Mouse (Mus musculus) cerebellum, adult (tissue): ENCODE data around the gene Med16.
A peak's percentile ranks its signal among the peaks of the same experiment; 100 is the strongest.

ENCODE experiments used
- ATAC-seq: cut with Nextera tagmentation; 2 replicates; pipeline ENCODE4 v1.9.2; 2017; ENCODE audit warnings: mild to moderate bottlenecking, moderate library complexity, mixed read lengths; ENCODE audit not compliant: insufficient number of reproducible peaks, low FRiP score, low TSS enrichment

The Med16 gene

DNA sequence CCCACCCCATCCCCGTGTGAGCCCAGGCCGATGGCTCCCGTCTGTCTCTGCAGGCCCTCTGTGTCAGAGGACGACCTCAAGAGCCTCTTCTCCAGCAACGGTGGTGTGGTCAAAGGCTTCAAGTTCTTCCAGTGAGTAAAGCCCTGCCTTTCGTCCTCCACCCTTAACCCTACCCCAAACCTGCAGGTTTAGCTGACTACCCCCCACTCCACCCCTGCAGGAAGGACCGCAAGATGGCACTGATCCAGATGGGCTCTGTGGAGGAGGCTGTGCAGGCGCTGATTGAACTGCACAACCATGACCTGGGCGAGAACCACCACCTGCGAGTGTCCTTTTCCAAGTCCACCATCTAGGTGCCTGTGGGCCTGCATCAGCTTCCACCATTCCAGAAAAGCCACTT is 45.8 kb downstream of the Med16 start:
- no peak for ATAC-seq

DNA sequence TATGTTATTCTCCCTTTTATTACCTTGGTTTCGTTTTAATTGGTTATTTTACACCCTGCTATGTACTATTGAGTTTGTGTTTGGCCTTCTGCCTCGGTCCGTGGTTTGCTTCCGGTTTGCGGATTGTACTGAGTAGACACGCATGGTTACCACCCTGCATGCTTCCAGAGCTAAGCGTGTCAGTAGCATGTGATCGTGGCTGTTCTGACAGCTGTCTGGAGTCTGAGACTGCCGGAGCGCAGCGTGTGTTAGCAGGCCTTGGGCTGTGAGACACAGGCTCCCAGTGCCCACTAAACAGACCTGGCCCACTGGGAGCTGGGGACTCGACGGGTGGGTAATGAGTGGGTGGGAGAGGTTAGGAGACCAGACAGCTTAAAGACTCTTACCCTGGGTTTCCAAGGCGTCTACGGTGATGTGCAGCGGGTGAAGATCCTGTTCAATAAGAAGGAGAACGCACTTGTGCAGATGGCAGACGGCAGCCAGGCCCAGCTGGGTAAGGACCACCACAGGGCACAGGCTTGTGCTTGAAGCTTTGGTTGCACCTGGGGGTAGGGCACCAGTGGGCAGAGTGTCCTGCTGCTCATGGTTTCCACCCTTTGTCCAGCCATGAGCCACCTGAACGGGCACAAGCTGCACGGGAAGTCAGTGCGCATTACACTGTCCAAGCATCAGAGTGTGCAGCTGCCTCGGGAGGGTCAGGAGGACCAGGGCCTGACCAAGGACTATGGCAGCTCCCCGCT is 46.5 kb downstream of the Med16 start:
- no peak for ATAC-seq

DNA sequence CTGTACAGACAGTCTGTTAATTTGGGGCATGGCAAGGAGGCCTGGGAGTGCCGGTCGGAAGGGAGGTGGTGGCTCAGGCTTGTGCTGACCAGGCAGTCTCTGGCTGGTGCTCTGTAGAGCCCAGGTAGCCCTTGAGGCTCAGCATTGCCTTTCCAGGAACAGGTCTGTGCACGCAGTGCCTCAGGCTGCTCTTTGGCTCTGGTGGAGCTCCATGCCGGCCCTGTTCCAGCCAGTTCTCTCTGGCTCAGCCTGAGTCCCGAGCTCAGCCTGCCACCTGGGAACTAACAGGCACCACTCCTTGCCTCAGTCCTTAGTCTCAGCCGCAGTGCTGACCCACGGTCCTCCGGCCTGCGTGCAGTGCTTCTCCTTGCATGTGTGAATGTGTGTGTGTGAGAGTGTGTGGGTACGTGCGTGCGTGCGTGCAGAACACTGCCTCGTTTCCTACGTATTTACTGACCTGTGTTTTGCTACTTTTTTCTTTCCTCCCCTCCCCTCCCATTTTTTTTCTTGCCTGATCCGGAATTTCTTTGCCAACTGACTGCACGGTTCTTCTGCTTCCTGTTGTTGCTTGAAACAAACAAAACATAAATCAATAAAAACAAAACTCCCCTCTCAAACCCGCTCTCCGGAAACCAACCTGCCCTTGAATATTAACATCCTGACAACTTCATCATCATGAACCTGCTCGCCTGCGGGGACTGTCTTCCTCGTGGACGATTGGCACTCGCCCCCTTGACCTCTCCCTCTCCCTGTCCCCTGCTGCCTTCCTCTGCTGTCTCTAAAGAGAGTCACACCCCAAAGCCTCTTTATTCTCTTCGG is 47.3 kb downstream of the Med16 start:
- ATAC-seq: peak; percentile 70; the same call in 1 of the 2 replicates

DNA sequence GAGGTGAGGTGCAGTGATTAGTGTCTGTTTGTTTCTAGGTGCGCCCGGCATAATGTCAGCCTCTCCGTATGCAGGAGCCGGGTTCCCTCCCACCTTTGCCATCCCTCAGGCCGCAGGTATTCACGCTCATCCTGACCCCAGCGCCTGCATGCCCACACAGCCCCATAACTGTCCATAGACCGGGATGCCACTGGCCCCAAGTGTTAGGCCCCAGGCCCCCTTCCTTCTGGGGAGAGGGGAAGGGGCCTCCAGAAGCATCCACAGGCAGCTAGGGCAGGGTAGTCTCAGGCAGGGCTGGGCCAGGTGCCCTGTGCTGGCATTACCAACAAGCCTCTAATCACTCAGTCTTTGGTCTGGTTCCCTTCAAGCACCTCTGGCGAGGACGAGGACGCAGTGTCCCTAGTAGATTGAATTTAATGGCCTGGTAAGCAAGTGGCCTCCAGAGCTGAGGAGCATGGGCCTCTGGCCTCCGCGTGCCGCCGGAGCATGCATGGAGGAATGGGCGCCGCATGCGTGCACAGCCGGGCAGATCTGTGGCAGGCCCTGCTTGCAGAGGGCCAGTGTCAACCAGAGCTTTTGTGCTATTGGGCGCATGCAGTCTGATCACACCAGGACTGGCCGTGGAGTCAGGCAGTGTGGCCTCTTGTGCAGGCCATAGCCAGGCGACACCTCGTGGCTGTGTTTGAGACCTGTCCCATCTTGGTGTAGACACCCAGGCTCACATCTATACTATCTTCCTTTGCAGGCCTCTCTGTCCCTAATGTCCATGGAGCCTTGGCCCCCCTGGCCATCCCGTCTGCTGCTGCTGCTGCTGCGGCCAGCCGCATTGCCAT is 48.4 kb downstream of the Med16 start:
- ATAC-seq: no peak

DNA sequence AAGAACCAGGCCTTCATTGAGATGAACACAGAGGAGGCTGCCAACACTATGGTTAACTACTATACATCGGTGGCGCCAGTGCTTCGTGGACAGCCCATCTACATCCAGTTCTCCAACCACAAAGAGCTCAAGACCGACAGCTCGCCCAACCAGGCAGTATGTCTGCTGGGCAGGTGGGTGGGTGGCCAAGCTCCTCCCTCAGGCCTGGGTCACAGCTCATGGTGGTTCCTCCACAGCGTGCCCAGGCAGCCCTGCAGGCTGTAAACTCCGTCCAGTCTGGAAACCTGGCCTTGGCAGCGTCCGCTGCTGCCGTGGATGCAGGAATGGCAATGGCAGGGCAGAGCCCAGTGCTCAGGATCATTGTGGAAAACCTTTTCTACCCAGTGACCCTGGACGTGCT is 49.6 kb downstream of the Med16 start:
- ATAC-seq: no peak

DNA sequence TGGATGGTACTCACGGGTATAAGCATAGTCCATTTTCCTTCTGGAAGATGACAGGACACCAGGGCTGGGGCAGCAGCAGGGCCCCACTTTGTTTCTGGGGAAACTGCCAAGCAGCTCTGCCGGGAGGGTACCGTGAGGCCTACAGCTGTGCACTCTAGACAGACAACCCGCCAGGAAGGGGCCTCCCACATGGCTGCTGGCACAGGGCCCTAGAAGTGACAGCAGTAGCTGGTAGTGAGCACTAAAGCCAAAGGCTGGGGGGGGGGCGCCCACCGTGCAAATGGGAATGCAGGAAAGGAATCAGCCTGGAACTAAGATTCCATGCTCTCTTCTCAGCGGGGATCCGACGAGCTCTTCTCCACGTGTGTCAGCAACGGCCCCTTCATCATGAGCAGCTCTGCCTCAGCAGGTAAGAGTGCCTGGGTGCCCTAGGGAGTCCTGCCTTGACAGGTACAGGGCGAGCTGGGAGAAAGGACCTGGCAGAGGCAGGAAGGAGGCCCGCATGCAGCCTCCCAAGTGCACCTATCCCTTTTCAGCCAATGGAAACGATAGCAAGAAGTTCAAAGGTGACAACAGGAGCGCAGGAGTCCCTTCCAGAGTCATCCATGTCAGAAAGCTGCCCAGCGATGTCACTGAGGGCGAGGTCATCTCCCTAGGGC is 50.2 kb downstream of the Med16 start:
- ATAC-seq: no peak

DNA sequence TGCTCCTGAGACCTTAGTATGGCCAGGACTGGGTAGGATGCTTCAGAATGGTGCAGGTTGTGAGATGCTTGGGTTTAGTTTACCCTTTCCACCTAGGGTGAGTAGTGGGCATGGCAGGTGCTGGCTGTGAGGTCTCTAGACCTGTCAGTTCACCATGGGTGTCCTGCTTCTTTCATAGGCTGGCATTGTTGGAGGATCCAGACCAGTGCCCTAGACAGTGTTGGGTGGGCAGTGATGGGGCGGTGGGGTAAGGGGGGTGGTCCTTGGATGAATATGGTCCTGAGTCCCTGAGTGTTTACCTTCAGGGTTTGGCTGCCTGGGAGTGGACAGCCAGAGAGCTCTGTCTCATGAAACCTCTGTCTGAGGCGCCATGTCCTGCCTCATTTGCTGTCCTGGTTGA is 50.8 kb downstream of the Med16 start:
- ATAC-seq: no peak

DNA sequence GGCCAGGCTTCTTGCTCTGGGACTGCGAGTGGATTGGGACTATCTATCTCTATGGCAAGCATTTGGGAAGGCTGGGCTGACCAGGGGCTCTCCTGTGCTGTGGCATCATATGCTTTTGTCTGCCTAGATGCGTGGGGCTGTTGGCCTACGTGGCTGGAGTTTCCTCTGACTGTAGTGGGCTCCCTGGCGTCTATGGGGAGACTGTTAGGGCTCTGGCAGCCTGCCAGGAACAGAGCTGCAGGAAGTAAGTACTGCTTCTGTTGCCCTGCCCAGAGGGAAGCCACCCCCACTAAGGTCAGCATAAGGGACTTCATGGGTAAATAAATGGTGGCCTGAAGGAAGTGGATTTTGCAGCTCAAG is 51.3 kb downstream of the Med16 start:
- no peak for ATAC-seq

DNA sequence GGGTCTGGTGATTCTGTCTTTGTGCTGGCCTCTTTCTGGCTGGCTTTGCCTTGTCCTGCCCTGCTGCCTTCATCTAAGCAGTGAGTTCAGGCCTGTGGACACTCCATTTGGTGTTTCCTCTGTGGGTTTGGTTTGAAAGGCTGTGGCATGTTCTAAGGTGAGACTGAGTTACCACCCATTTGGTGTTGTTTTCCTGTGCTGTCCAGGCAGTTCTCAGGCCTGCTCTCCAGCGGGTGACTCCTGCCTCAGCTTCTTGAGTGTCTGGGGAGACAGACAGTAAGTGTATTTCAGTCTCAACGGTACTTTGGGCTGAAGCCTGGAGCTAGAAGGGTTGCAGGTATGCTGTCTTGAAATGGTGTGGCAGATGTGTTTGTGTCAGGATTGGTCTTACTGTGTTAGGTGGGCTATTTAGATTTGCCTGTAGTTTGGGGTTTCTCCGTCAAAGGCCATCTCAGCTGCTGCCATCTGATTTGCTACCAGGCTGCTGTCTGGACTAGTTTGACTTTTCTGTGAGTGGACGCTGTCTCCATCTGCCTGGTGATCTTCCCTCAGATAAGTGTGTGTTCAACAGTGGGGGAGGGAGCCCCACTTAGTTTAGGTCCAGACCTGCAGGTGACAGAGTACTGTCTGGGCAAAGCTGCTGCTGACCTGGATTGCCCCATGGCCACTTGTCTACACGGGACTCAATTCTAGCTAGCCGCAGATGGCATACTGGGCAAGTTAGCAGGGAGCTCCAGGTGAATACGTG is 51.8 kb downstream of the Med16 start:
- ATAC-seq: no peak

DNA sequence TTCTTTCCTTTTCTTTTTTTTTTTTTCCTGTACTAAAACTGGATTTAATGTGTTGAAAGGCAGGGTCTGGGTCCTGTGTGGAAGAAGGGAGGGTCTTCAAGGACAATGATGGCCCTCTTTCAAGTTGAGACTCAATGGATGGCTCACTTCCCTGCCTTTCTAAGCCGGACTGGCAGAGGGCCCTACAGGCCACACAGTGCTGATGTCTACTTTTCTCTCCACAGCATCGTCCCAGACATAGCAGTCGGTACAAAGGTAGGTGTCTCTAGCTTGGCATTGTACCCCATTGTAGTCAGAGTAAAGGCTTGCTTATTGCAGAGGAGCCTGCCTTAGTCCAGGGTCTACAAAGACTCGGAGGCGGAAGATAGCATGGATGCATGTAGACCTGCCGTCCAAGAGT is 52.4 kb downstream of the Med16 start:
- no peak for ATAC-seq

DNA sequence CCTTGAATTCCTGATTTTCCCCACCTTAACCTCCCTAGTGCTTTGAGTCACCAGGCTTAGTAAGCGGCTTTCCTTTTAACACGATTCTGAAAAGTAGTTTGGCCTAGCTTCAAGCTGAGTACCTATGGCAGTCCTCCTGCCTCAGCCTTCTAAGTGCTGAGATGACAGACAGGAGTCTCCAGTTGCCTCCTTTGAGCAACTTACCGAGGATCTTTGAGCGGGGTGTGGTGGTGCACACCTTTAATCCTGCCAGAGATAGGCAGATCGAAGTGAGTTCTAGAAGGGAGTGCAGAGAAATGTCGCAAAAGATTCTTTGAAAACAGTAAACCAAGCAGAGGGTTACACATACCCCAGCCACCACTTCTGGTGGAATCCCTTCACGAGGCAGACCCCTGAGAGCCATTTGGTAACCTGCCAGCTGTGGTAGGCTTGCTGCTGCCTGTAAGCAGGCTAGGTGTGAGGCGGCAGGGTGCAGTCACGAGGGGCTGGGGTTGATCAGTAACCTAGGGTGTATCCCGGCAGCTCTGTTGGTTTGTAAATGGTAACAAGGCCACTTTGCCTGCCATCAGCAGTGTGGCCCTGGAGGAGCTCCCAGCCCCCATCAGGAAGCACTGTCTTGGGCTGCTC is 53.1 kb downstream of the Med16 start:
- no peak for ATAC-seq

DNA sequence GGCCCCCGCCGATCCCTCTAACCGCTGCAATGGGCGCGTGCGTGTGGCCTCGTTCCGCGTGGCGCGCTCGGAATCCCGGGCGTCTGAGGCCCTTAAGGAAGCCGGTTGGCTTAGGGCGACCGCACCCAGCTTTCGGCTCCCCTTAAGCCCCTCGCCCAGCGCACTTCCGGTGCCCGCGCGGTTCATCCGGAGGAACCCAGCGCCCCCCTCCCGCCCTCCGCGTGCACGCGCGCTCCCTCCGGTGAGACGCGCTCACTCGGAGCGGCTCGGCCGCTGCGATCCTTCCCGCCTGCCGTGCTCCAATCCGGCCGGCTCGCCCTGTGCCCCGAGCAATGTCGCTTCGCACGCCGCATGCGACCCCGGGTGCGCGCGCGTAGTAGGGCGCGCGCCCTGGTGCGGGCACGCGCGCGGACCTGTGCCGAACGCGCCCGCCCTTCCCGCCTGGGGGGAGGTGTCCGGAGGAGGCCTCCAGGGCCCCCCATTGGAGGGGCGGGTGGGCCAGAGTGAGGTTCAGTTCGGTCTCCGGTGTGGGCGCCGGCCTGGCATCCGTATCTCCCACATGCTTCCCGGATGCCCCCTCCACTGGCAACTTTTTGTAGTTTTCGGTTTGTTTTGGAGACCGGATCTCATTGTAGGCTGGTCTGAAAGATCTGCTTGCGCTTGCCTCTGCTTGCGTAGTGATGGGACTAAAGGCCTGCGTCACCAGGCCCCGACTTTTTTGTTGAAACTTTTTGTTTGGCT is 53.8 kb downstream of the Med16 start:
- no peak for ATAC-seq

DNA sequence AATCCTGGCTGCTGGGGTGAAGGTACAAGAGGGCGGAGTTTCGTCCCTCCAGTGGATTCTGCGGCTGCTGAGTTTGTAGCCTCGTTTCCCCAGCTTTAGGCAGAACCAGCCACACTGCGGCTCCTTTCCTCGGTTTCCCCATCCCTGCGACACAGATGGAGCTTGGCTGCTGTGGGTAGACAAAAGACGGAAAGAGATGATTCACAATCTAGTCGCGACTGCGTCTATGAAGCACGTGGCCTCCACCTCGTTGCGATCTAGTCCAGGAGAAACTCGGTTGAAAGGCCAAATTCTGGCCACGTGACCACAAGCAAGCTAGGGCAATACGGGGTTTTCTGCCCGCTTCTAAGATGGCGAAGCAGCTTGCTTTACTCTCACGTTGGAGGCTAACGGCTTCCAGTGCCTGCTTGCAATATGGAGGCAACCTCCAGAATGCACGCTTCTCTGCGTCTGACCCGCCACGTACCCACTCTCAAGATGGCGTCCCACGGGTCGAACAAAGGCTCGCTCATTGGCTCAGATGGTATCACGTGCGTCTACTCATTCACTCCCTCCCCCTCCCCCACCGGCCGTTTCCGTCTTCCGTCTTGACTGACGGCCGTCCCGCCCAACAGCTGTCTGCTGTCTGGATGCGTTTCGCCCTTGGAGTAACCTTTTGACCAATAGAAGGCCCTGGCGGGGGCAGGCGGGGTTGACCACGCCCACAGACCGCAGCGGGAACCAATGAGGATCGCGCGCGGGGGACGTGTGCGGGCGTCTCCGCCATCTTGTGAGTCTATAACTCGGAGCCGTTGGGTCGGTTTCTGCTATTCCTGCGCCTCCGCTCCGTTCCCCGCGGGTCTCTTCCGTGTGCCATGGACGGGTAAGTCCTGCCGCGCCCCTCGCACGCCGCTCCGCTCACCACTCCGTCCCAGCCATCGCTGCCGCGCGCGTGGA is 54.6 kb downstream of the Med16 start, which contains the start of gene Ptbp1:
Gene Ptbp1, plus strand, starts transcription at position 568 of the 936 bp plus-strand sequence.
- peak; percentile 90 for ATAC-seq

DNA sequence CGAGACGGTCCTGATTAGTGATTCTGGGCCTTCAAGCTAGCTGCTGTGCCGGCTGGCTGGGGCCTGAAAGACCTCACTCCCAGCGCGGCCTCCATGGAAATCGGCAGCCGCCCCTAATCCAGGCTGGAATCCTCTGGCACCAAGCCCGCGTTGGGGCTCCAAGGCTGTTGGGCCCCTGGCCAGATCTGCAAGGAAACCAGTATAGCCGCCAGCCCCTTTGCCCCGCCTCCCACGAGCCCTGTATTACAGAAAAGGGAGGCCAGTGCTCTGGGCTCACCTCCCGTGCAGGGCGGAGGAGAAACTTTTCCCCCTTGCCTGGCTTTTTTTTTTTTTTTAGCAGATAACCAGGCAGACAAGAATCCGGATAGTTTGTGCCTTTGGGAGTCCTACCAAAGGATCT is 55.3 kb downstream of the Med16 start:
- ATAC-seq: no peak

DNA sequence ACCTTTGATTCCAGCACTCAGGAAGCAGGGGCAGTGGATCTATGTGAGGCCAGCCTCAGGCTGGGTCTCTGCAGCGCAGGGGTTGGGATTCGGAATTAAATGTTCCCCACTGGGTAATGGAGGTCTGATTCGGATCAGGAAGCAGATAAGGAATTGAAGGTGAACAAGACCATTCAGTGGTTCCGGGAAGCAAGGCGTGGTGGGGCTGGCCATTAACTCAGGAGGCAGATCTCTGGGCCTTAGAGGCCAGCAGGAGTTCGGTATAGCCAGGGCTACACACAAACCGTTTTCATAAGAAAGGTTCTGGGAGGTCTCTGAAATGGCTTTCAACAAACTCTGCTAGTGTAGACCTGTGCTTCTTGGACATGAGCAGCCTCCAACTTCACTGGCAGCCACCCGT is 55.9 kb downstream of the Med16 start:
- no peak for ATAC-seq

DNA sequence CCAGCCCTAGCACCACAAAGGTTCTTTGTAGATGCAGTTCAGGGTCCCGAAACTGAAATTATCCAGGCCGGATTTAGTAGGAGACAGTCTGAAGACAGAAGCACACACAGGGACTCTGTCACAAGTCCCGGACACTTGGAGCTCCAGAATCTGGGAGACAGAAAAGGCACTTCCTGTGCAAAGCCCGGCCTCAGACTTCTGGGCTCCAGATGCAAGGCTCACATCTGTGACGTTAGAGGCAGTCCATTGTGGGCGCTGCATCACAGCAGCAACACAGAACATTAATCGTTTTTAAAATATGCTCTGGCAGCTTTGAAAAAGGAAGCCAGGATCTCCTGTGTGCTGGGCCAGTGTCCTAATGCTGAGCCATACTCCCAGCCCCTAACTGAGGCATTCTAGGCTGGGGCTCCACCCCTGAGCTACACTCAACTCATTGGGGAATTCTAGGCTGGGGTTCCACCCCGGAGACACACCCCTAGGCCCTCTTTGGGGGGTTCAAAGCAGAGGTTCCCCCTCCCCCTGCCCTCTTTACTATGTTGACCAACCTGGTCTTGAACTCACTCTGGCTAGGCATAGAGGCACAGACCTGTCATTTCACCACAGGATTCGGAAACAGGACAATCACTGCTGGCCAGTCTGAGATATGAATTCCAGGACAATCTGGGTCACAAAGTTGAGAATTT is 56.5 kb downstream of the Med16 start:
- no peak for ATAC-seq

DNA sequence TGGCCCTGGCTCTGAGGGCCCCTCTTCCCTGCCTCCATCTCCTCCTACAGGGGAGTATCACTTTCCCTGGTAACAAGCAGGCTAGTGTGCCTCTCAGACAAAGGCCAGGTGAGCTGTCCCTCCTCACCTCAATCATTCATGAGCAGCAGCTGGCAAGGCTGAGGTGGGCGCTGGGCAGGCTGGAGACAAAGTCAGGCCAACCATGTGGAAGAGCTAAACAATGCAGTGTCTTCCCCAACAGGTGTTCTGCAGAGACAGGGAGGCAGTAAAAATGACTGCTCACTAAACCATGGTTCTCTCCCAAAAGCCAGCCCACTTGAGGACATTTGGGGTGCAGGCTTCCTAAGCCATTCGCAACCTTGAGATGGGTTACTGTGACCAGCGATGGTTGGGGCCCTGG is 57.1 kb downstream of the Med16 start:
- no peak for ATAC-seq
